Mouse (Mus musculus) right cerebral cortex, postnatal 4 days (tissue): ENCODE results near the gene Flt4.

Experiments used
- DNase-seq: peaks from one replicate; pipeline ENCODE4 v3.0.0-alpha.2; 2022

Gene Flt4

GRCm38 (mm10) chr11:49702014-49702413 lies 93.0 kb downstream of the Flt4 start:
- DNase-seq, result no peak
